Mouse (Mus musculus): ENCODE measurements around the gene Slc41a3. TPM values are rescaled to one million over a fixed set of nuclear protein-coding genes. Genes with fewer than 3 reads are reported as not detected.

The Slc41a3 gene
- 1 to 10 TPM; 5.4 to 8.5 (median 7.0) TPM for total RNA-seq (2022)

GRCm38 (mm10) chr6:90604533-90605297 is at the start of gene Slc41a3:
Gene Slc41a3, plus strand, starts transcription at chr6:90604725.
- peak; percentile 75 to 84 for DNase-seq (ENCODE audit: low spot score in 2 of 2)

GRCm38 (mm10) chr6:90556534-90557058 is 47.9 kb upstream of the Slc41a3 start:
- no peak for DNase-seq (ENCODE audit: low spot score in 2 of 2)

- no peak for DNase-seq (ENCODE audit: low spot score in 2 of 2)
Observed at GRCm38 (mm10) chr6:90557077-90557476, 47.4 kb upstream of the Slc41a3 start.

GRCm38 (mm10) chr6:90557829-90558693 is 46.5 kb upstream of the Slc41a3 start:
- DNase-seq (ENCODE audit: low spot score in 2 of 2), result no peak

GRCm38 (mm10) chr6:90560390-90561058 is 44.0 kb upstream of the Slc41a3 start:
- DNase-seq (ENCODE audit: low spot score in 2 of 2), result no peak

- no peak for DNase-seq (ENCODE audit: low spot score in 2 of 2)
Observed at GRCm38 (mm10) chr6:90561234-90561781, 43.2 kb upstream of the Slc41a3 start.

- DNase-seq (ENCODE audit: low spot score in 2 of 2), result no peak
Observed at GRCm38 (mm10) chr6:90564240-90564639, 40.3 kb upstream of the Slc41a3 start.

DNA sequence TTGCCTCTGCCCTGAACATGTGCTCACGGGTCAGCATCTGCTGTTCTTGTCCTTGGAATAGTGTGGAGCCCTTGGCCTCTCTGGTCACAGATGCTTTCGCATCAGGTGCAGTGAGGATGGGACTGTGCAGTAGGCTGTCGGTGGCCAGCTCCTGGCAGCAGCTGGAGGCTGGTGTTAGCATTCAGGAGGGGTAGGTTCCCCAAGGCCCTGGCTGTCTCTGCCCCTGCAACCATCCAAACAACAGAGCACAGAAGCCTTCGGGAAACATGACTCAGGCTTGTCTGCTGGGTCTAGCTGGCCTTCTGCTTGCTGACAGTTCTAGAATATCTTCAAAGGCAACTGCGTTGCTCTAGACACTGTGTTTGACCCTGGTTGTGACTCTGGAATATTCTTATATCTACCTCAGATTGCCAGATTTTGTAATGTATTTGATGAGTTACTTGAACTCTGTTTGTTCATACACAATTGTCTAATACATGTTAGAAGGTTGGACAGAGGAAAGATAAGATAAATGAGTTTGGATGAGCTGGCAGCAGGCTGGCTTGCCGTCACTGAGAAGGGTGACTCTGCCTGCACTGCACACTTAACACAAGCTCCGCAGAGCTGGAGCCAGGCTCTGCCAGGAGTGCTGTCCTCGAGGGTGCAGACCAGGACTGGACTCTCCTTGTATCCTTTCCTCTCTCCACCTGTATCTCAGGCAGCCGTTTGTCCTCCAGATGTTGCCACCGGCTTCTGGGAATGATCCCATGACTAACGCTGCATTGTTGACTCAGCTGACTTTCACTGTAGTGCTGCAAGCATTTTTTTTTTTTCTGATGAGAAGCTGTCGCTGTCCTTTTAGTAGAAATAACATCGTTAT is 38.9 kb upstream of the Slc41a3 start:
- no peak for DNase-seq (ENCODE audit: low spot score in 2 of 2)

DNA sequence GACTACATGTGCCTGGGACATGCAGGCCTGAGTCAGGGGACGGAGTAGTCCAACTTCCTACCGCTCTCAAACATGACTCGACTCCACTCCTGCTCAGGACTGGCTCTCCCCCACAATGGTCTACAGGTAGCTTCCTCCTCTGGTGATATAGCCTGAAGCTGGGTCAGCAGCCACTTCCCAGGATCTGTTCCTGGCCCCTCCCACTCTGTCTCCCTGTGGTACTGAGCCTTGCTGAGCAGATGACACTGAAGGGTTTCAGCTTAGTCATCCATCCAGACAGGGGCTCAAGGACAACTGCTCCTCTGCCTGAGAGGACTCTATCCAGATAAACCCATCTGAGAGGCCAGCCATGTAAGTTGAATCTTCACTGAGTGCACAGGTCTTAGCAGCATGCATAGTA is 37.0 kb upstream of the Slc41a3 start:
- no peak for DNase-seq (ENCODE audit: low spot score in 2 of 2)

DNA sequence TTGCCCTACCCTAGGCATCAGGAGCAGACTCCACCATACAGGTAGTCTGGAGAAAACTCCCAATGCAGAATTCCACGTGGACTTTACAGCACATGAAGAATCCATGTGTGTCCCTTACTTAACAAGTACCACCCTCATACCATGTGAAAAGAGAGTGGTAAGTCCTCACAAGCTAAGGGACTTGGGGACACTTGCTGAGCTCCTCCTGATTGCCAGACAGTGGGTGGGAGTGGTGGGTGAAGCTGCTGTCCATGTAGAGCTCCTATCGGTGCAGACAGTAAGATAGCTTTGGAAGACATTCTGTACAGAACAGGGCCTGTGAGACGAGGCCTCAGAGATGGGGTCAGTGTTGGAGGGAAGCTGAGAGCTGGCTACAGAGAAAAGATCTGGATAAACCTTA is 36.6 kb upstream of the Slc41a3 start:
- peak in 1 of 2 experiments; percentile 51 for DNase-seq (ENCODE audit: low spot score in 2 of 2)

DNA sequence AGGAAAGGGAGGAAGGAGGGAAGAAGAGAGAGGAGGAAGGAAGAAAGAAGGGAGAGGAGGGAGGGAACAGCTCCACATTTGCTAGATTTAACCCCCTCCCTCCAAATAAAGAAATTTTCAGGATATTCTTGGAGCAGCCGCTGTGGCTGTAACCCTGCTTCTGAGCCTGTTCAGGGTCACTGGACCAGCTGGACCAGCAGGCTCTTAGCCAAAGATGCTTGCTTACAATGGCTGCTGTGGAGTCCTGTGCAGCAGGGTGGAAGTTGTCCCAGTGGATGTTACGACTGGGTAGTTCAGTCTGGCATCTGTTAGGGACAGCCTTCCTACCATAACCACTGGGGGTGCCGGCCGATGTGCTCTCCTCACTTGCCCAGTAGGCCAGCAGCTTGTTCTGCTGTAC is 35.8 kb upstream of the Slc41a3 start:
- no peak for DNase-seq (ENCODE audit: low spot score in 2 of 2)

DNA sequence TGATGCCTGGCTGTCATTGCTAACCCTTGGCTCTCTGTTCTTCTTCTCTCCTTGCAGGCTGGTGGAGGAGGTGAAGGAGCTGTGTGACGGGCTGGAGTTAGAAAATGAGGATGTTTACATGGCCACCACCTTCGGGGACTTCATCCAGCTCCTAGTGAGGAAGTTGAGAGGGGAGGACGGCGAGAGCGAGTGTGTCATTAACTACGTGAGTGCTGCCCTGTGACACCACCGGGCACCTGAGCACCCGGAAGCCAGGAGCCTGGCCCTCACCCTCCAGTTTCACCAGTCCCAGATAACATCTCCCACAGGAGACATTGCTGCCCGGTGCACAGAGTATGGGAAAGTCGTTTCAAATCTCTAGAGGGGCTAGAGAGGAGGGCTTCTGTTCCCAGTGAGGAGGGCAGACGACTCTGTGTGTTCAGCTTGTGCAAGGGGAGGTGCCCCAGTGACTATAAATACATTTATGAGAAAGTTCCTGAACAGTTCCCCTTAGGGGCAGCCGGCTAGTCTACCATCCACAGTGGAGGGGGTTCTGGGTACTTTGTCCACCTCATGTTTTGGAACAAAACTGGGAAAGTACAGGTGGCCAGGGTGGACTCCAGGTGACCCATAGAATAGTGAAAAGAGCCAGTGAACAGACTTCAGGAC is 34.7 kb upstream of the Slc41a3 start:
- no peak for DNase-seq (ENCODE audit: low spot score in 2 of 2)

- no peak for DNase-seq (ENCODE audit: low spot score in 2 of 2)
Observed at GRCm38 (mm10) chr6:90570392-90570791, 34.1 kb upstream of the Slc41a3 start.

- DNase-seq (ENCODE audit: low spot score in 2 of 2), result peak in 1 of 2 experiments; percentile 66
Observed at GRCm38 (mm10) chr6:90575261-90575715, 29.2 kb upstream of the Slc41a3 start.

GRCm38 (mm10) chr6:90578174-90578573 is 26.4 kb upstream of the Slc41a3 start:
- DNase-seq (ENCODE audit: low spot score in 2 of 2), result no peak

GRCm38 (mm10) chr6:90582331-90582730 is 22.2 kb upstream of the Slc41a3 start:
- DNase-seq (ENCODE audit: low spot score in 2 of 2), result no peak

GRCm38 (mm10) chr6:90588113-90588512 is 16.4 kb upstream of the Slc41a3 start:
- no peak for DNase-seq (ENCODE audit: low spot score in 2 of 2)

DNA sequence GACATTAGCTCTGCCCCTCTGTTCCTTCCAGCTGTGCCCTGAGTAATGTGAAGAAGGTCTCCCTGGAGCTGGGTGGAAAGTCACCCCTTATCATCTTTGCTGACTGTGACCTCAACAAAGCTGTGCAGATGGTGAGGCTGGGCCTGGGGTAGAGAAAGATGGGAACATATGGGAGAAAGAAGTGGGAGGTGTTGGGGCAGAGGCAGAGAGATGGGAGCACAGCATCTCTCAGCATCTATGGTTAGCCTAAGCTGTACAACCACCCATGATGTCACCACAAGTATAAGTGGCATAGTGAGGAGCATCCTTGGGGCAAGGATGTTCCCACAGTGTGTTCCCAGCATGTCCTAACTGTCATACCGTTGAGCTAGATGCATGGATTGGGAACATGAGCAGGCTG is 13.8 kb upstream of the Slc41a3 start:
- DNase-seq (ENCODE audit: low spot score in 2 of 2), result peak in 1 of 2 experiments; percentile 40

GRCm38 (mm10) chr6:90594972-90595371 is 9.6 kb upstream of the Slc41a3 start:
- DNase-seq (ENCODE audit: low spot score in 2 of 2), result no peak

DNA sequence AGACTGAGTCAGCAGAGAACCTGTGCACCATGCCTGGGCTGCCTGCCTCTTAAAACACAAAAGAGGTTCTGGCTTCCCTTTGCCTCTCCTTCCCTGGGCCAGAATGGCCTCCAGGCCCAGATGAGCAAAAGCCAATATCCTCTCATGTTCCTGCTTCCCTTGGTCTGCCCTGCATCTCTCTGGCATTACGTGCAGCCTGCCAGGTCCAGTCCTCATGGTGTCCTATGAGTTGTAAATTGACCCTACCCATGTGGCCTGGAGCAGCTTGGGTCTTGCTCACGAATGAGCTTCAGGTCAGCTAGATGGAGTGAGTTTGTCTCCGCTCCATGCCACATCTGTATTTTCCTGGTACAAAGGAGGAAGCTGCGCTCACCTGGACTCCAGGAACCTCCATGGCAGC is 7.5 kb upstream of the Slc41a3 start:
- no peak for DNase-seq (ENCODE audit: low spot score in 2 of 2)
